Mouse (Mus musculus) inflammation-experienced regulatory T-cells, adult 6 months (primary cell): ENCODE data around the gene Kif20b. TPM values are rescaled to one million over a fixed set of nuclear protein-coding genes. Genes with fewer than 3 reads are reported as not detected.

Experiments
- ATAC-seq: one replicate; pipeline ENCODE4 v1.8.0; 2017
- polyA plus RNA-seq, 3 experiments: library from polyadenylated mRNA; unstranded; fragments of 100-300 nt; shearing (Covaris generic); gene quantifications; one replicate each; pipeline ENCODE4 v1.2.1; 2017

The Kif20b gene
- 10 to 100 TPM; 17.8 to 64.7 (median 29.5) TPM for polyA plus RNA-seq

- peak; percentile 89 for ATAC-seq
Observed at GRCm38 (mm10) chr19:34921652-34922602, at the start of gene Kif20b. Gene Kif20b, plus strand, starts transcription at chr19:34922361.

GRCm38 (mm10) chr19:34876676-34877075, 45.5 kb upstream of the Kif20b start:
- ATAC-seq, result no peak

DNA sequence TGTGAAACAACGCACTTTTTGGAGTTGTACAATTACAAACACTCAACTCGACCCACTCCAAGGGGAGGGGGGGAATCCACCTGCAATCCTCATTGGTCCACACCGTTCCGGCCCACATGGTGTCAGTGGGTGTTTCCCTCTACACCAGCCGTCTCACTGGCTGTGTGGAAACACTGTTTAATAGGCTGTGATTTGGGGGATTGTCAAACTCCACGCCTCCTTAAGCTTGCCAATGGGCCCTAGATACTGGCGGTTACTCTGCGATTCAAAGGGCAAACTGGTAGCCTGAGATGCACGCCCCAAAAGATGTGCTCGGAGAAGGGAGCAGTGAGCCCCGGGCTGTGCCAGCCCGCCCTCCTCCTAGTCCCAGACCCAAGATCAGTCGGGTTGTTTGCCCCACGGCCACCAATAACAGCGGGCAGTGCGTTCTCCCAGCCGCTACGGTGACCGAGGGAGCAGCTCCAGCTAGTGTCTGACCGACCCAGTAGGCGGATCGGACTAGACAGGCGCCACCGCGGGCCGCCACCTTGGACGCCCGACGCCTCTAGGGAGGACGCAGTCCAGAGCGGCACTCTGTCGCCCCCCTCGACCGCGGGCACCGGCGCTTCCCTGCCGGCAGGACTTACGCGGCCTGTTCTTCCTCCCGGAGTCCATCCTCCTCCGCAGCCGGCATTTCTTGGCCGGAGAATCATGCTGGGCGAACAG, 44.1 kb upstream of the Kif20b start:
- peak; percentile 89 for ATAC-seq

DNA sequence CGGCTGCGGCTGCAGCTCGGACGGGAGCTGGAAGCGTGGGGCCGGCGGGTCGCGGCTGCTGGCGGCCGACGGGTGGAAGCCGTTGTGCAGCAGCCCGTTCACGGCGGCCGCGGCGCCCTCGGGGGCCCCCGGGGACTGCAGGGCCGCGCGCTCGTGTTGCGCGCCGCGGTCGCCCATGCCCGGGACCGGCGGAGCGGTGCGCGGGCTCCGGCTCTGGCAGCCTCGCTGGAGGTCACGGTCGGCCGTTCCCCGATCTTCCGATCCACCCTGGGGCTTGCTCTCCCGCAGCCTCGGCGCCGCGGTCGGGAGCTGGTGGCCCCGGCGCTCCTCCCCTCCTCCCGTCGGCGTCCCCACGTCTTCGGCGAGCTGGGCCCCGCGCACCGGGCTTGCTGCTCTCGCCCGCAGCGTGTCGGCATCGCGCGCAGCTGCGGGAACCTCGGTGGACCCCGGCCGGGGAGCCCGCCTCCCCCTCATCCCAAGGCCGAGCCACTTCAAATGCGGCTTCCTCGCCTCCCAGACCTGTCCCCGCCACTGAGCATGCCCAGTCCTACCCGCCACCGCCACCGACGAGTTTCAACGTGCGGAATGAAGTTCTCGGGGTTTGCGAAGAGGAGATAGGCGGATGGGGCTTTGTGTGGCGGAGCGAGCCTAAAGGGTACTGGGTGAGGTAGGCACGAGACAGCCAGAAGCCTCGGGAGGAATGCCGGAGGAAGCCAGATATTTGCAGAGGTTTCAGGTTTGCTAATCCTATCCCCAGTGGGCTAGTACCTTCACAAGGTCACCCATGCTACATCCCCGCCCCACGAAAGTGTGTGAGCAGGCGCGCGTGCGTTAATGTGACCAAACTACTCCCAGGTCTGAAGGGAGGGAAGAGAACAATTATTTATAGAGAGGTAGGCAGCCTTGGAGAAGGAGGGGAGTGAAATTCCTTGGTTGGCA, 43.3 kb upstream of the Kif20b start, which contains the start of gene Pank1:
Gene Pank1, minus strand, starts transcription at position 853 of the 939 bp plus-strand sequence.
- ATAC-seq, result peak; percentile 23

- no peak for ATAC-seq
Observed at GRCm38 (mm10) chr19:34879624-34880023, 42.5 kb upstream of the Kif20b start.

DNA sequence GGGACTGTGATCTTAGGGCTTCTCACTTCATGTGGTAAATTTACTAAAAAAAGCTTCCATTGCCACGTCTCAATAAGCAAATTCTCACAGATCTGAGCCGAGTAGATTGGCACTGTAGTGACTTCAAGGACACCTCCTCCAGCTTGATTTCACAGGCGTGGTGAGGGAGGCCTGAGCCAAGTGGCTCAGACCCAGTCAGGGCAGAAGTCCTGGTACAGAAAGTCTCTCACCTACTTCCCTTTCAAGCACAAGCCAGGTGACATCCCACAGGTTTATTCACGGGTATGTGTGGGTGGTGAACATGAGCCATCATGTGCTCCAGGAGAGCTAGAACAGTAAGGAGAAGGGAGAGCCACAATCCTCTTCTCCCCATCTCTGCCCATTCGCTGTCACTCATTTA, 41.0 kb upstream of the Kif20b start:
- no peak for ATAC-seq

- ATAC-seq, result no peak
Observed at GRCm38 (mm10) chr19:34882443-34882842, 39.7 kb upstream of the Kif20b start.

DNA sequence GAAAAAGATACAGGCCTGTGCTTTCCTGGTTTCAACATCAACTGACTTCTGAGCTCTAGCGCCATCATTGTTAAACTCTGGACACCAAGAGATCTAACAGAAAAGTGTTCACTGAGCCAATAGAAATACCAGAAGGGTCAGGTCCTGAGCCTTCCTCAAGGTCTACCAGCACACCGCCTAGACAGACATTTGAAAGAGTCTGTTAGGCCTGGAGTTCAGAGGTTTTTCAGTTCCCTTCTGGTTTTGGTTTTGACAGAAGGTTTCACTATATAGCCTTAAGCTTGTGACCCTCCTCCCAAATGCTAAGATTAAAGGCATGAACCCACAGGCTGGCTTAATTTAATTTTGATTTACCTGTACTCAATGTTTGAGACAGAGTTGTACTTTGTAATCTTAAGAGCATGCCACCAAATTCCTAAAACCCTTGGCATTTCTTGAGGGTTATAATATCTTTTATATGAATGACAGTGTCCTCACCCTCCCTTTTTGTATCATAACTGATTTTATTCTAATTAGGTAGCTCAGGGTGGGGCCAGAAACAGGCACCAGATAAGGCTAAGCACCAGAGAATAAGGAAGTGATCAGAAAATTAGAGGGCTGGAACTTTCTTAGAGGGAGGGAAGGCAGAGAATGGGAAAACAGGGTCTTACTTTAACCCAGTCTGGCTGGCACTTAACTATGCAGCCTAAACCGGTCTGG, 38.5 kb upstream of the Kif20b start:
- no peak for ATAC-seq

DNA sequence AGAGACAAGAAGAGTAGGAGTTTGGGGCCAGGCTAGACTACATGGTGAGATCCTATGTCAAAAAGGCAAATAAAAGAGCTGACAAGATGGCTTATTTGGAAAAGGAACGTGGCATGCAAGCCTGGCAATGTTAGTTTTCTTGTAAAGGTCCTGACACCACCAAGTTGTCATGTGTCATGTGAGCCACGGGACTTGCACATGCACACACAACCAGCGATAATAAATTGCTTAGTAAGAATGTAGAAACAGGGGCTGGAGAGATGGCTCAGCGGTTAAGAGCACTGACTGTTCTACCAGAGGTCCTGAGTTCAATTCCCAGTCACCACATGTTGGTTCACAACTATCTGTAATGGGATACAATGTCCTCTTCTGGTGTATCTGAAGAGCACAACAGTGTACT, 35.8 kb upstream of the Kif20b start:
- no peak for ATAC-seq

- ATAC-seq, result no peak
Observed at GRCm38 (mm10) chr19:34890981-34891380, 31.2 kb upstream of the Kif20b start.

GRCm38 (mm10) chr19:34891590-34891989, 30.6 kb upstream of the Kif20b start:
- ATAC-seq, result no peak

DNA sequence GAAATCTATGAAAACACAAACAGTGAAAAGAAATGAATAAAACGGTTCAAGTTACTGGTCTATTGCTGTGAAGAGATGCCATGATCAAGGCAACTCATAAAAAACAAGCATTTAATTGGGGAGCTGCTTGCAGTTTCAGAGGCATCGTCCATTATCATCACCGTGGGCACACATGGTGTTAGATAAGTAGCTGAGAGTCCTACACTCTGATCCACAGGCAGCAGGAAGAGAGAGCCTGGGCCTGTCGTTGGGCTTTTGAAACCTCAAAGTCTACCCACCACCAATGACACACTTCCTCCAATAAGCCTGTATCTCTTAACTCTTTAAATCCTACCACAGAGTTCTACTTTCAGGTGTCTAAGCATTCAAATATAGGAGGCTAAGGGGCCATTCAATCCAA, 27.1 kb upstream of the Kif20b start:
- no peak for ATAC-seq

DNA sequence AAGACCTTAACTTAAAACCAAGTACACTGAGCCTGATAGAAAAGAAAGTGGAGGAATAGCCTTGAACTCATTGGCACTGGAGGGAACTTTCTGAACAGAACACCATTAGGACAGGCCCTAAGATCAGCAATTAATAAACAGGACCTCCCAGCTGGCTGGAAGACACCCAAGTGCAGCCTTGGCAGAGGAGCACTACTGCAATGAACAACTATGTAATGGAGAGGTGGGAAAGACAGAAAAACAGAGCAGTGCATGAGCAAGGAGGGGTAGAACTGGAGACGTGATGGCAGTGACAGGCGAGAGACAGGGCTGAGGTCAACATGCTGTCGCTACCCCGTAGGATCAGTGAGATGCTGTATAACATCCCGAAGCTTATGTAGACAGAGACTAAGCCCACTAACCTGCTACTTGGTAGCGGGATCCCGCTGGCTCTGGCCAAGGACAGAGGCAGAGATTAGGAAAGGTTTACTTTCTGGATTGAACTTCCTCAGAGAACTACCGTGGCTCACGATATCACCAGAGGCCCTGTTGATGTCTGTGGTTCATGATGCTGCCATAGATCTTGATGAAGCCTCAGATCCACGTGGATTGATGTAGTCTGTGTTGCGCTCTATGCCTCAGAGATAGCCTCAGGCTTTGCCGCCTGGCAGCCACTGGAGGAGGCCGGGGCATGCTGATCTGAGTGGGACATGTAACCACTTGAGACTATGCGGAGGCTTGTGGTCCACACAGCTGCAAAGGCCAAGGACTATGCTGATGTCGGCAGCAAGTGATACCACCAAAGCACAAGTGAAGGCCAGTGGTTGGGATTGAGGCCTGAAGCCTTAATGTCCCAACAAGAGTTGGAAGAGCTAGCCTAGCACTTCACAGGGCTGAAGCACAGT, 24.8 kb upstream of the Kif20b start:
- ATAC-seq, result no peak

DNA sequence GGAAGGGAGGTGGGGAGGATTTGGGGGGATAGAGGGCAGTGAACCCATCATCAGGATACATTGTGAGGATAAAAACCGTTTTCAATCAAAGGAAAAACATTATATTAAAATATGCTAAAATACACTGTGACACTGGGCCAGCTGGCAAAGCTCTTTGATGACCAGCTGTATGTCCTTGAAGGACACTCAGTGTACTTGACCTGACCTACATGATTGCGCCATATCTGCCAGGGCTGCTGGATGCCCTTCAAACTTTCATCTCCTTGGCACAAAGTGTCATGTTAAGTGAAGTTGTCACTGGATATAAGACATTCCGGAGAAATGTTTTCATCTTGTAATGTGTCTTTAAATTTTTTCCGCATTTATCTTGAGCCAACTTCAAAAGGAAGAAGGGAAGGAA, 23.2 kb upstream of the Kif20b start:
- ATAC-seq, result no peak

- no peak for ATAC-seq
Observed at GRCm38 (mm10) chr19:34901266-34901665, 20.9 kb upstream of the Kif20b start.

- no peak for ATAC-seq
Observed at GRCm38 (mm10) chr19:34901735-34902134, 20.4 kb upstream of the Kif20b start.

GRCm38 (mm10) chr19:34904032-34904431, 18.1 kb upstream of the Kif20b start:
- no peak for ATAC-seq

GRCm38 (mm10) chr19:34905424-34905823, 16.7 kb upstream of the Kif20b start:
- no peak for ATAC-seq

DNA sequence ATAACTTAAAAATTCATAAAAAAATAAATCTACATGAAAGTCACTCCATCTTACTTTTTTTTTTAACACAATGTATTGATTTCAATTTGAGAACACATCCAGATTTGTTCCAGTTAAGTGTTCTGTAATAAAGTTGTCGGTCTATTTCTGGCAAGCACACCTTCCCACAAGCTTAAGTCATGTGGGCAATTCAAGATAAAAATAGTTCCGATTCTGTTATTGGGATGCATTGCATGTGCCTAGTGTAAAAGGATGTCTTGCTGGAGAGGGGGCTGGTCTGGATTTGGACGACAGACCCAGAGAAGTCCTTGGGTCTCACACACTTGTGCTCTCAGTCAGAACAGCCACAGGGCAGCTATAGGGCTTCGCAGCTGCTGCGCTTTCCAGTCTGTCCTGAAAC, 15.4 kb upstream of the Kif20b start:
- no peak for ATAC-seq

DNA sequence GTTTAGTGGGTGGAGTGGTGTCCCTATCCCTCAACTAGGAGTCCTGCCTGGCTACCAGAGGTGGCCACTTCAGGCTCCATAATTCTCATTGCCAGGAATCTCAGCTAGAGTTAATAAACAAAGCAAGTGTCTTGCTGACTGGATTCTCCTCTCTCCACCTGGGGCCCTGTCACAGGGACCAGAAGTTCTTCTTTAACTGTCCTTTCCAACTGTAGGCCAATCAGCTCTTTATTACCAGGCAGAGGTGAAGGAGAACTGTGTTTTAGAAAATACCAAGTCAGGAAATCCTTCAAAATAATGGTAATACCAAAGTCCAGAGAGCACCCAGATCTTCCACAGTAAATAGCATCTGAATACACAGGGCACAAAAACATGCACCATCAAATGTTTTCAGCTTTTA, 9.8 kb upstream of the Kif20b start:
- ATAC-seq, result no peak

- ATAC-seq, result no peak
Observed at GRCm38 (mm10) chr19:34920066-34920465, 2.1 kb upstream of the Kif20b start.
